Mouse (Mus musculus) liver, adult 2 months (tissue): Measurements from ENCODE around the gene Prr22.

Experiments
- CTCF ChIP-seq: fragments of 200-500 bp; IDR thresholded peaks from 2 replicates; pipeline ENCODE4 v1.5.1; 2011; ENCODE audit warnings: low read depth, low read length, control low read depth
- POLR2A ChIP-seq: fragments of 200-500 bp; IDR thresholded peaks from 2 replicates; pipeline ENCODE4 v1.6.1; 2011; ENCODE audit warnings: low read length, control low read depth; ENCODE audit not compliant: insufficient read depth; ENCODE audit errors: extremely low read depth

- no peak for TF ChIP-seq CTCF
- peak; percentile 40; the same call in 1 of the 2 replicates for TF ChIP-seq POLR2A
Measured at GRCm38 (mm10) chr17:56764474-56765354, 5.3 kb upstream of the Prr22 start, which contains the start of gene Dus3l.
